Mouse (Mus musculus): ENCODE results near the gene Diaph3. TPM values are rescaled to one million over a fixed set of nuclear protein-coding genes. Genes with fewer than 3 reads are reported as not detected.

Diaph3 gene
- polyA plus RNA-seq, 2 experiments from 2014 or later = 7.2 to 10.2 TPM

DNA sequence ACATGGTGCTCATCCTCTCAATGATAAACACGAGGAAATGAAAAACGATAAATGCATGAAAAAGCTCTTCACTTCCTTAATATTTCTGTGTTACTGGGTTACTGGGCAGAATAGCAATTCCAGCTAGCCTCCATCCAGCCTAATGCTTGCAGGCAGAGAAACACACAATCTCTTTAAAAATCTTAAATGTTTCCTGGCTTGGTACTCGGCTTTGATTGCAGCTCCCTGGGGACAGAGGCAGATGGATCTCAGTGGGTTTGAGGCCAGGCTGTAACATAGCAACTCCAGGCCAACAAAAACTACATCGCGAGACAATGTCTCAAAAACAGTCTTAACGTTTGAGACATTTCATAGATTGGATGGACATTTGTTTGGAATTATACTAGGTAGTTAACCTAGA, 57.1 kb downstream of the Diaph3 start:
- ATAC-seq = no peak

DNA sequence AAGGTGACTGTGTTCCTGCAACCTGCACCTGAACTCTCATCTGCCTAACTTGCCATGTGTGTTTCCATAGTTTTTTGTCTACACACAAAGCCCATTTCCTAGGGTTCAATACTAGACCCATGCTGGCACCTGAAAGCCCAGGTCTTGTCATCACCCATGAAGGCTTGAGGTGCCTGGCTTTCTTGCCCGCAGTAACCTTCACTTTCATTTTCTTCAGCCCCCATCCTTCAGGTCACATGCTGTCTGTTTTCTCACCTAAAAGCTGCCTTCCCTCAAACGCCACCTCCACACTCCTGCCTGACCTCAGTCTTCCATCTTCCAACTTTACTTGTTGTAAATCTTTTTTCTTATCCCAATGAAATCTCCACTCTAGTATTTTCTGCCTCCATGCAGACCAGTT, 61.3 kb downstream of the Diaph3 start:
- peak; percentile 98 for ATAC-seq

DNA sequence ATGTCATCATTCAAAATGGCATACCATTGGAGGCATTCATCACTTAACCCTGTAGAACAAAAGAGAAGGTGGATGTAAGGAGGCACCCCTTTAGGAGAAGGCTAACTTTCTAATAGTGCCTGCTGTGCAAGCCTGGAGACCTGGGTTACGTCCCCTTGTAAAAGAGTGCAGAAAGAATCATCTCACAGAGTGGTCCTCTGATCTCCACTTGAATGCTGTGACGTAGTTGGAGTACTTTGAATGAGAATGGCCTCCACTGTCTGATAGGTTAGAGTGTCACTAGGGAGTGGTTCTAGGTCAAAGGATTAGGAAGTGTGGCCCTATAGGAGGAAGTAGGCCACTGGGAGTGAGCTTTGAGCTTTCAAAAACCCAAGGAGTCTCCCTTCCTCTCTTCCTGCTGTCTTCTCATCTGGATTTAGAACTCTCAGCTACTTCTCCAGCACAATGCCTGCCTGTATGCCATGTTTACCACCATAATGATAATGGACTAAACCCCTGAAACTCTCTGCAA, 66.0 kb downstream of the Diaph3 start:
- ATAC-seq = no peak

DNA sequence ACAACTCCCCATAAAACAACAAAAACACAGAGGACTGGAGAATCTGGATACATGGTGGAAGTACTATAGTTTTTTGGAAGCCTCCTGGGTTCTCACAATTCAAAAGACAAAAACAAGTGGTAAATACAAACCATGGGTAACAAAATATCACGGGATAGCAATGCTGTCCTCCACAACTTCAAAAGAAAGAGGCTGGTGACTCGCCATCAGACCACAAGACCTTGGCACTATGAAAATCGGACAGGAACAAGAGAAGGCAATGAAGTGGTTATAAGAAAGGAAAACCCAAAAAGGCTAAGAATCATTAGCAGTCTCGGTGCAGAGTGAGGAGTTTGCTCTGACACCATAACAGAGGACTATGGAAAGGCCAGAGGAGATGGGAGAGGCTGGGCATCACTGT, 76.8 kb downstream of the Diaph3 start:
- ATAC-seq = no peak

DNA sequence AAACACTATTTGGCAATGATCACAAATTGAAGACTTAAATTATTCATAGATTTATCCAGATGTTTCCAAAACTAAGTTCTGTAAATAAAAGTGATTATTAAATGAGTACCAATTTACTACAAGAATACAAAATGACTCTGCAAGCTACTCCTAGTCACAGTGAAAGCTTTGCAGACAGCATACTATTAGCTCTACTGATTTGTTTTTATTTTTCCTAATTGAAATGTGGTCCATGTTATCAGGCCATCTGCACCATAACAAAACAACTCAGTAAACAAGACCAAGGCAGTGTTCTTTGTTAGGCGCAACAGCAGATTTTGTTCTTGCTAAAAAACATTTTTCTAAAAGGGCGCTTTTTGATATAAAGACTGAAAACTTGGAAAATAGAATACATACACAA, 84.9 kb downstream of the Diaph3 start:
- no peak for ATAC-seq

DNA sequence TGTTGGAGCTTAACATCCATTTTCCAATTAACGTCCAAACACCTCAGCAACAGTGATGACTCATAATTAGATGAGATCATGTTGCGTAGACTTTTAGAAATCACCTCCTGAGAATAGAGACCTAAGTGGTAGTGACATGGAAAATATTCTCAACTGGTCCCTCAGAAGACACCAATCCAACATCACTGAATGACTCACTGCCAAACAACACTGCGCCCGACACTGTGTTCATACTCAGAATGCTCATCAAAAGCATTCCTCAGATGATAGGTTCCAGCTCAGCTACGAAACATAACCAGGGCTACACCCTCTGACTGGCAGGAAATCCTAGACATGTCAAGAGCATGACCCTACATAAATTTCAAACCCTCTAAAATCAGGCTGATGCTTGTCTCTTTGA, 89.8 kb downstream of the Diaph3 start:
- ATAC-seq = peak; percentile 84

DNA sequence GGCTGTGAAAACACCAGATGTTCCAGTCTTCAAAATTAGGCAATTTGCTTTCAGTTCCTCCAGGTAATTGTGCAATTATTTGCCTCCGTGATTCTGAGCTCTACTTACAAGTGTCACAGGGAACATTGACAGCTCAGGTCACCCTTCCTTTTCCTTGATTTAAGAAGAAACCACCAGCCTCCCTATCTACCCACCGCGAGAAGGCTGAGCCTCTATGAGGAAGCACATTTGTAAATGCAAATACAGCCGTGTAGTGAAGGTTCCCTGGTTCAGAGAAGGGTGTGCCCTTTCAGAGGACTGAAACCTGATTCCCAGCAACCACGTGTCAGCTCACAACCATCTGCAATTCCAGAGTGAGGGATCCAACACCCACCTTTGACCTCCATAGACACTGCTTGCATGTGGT, 96.6 kb downstream of the Diaph3 start:
- no peak for ATAC-seq

DNA sequence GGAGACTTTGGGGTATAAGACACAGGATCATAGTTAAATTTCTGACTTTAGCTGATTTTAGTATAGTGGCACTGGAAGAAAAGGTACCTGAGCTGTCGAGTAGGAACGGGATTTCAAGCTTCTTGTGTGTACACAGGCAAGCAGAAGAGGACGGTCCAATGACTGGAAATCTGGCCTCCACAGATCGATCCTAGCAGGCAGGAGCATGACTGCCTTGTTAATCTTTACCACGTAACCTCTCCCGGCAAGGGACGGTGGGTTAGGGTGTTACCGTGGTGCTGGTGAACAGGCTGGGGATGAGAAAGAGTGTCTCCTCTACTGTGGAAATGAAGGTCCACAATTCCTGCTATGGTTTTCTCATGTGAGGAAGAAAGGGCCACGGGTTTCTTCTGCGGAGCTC, 120.8 kb downstream of the Diaph3 start:
- ATAC-seq = no peak

DNA sequence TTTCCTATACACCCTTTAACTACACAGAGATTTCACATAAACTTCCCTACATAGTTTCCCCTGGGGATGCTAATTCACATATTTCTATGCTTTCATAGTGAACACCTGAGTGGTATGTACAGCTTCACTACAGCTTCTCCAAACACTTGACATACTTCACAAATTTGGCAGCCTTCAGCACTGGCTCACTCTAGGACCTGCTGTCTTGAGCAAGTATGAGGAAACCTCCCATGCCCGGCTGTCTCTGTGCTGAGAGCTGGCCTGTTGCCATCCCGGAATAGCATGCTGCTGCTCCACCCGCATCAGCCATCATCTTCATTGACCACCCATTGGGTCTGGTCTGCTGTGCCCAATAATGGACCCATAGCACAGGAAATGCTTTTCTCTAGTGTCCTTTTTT, 121.3 kb downstream of the Diaph3 start:
- no peak for ATAC-seq

DNA sequence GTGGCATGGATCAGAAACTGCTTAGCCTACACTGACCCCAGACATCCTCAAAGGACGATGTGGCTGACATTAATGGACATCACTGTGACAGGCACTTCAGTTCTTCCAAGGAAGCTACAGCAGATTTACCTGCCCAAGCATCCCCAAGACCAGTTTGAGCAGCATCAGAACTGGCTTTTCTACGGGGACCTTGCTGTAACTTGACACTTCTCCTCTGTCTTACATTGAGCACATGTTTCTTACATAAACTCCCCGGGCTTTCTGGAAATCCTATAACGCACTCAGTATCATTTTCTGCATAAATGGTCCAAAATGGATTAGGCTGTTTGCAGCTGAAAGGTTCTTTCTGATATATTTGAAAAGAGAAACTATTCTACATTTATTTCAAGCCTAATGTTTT, 143.7 kb downstream of the Diaph3 start:
- no peak for ATAC-seq

DNA sequence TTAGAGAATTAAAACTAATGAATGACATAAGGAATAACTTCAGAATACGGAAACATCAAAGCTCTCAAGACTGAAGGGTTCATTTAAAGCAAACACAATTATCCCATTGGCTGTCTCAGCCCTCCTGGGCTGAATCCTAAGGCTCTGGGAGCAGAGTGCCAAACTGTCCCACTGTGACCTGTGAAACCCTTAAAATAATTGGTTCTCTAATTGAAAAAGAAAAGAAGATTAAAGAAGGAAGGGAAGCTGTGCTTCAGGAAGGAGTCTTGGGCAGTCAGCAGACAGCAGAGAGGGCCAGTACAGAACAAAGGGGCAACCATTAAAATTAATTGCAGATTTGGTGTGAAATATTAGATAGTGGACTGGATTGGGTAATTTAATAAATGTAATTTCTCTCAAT, 189.9 kb downstream of the Diaph3 start:
- no peak for ATAC-seq

DNA sequence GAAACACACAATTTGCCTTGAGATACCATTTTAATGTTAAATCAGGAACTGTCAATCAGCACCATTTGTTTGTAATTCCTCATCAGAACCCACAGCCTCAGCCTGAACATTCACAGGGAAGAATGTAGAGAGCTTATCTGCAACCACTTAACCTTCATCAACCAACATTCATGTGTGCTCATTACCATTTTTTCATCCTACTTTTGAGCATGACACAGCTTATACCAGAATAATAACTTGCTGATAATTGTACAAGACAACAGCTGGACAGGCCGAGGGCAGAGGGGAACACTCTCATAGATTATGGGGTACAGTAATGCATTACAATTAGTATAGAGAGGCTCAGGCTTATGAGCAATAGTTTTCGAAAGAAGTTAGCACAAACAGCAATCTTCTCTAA, 203.1 kb downstream of the Diaph3 start:
- ATAC-seq = no peak

DNA sequence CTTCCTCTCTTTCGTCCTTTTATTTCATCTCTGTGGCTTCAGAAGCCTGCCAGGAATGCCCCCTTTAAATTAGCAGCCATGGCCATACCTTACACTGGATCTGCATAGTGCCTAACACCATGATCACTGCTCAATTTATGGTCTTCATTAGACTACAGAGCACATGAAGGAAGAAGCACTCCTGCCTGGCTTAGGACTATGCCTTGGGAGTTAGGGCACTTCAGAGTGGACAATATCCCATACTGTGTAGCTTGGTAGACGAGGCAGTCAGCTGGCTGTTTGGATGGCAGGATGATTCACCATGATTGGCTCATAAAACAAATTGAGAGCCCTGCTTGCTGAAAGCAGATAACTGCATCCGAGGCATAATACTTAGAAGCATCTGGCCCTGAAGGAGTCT, 204.6 kb downstream of the Diaph3 start:
- ATAC-seq = no peak

DNA sequence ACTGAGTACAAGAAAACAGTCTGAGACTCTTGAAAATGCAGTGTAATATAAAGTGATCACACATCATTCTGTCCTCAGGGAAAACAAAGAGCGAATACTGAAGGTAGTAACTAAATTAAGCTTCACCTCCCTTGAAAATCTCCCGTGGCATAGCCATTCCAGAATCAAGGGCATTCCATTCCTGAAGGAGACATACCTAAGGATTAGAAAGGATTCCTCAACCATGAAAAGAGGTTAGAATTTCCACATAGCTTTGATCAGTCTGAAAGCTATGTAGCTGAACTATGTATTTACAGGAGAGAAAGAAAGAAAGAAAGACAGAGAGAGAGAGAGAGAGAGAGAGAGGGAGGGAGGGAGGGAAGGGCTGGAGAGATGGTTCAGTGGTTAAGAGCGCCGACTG, 210.3 kb downstream of the Diaph3 start:
- no peak for ATAC-seq

DNA sequence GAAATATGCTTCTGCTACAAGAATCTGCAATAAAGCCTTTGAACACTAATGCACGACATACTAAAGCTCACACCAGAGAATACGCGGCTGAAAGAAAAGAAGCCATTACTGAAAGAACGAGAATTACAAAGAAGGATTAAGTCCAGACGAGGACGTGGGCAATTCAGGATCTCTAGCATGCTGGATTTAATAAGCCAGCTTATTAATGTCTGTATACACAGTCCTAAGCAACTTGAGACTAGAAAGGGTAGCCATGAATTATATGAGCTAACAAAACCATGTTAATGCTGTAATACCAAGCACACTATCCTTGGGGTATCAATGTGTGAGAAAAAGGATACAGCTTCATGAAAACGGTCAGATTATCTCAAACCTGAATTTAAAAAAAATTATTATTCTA, 214.2 kb downstream of the Diaph3 start:
- ATAC-seq = no peak

DNA sequence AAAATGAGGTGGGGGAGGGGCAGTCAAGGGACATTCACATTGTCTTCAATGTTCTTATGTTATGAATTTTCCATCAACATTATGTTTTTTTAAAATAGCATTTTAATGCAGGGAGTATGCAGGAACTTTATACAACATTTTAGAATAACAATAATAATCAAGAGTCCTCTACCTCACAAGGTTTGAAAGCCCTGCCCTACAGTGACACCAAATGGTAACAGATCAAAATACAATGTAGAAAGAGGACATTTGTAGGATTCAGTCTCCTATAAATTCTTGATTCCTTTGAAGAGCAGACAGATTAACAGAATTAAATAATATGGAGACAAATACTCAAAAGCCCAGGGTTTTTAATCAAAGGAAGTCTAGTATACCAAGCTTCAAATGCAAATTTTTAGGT, 242.1 kb downstream of the Diaph3 start:
- peak; percentile 40 for ATAC-seq

DNA sequence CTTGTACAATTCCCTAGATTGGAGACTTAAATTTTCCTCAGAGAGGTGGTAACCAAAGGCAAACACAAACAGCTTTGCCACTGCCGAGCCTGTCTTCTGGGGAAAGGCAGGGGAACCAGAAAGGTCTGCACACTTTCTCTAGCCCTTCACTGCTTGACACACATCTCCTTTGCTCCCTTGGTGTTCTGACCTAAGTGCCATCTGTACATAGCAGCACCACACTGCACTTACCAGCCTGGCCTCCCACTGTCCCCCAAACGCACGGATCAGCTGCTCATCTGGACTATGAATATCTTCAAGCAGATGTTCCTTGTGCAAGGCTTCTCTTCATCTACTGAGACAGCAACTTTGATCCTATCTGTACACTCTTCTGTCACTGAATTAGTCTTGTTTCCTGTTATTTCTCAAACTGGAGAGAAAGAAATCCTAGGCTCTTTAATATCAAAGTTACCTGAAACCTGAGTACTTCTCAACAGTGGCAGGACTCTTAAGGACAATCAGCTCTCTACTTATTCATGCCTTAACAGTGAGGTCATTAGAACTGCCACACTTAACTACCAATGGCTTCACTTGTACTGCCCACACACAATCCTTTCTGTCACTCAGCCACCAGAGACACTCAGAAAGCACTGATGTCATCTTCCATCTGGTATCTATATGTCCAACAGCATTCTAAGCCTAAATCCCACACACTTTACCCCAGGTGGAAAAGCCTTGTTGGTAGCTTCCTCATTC, 251.8 kb downstream of the Diaph3 start:
- no peak for ATAC-seq

DNA sequence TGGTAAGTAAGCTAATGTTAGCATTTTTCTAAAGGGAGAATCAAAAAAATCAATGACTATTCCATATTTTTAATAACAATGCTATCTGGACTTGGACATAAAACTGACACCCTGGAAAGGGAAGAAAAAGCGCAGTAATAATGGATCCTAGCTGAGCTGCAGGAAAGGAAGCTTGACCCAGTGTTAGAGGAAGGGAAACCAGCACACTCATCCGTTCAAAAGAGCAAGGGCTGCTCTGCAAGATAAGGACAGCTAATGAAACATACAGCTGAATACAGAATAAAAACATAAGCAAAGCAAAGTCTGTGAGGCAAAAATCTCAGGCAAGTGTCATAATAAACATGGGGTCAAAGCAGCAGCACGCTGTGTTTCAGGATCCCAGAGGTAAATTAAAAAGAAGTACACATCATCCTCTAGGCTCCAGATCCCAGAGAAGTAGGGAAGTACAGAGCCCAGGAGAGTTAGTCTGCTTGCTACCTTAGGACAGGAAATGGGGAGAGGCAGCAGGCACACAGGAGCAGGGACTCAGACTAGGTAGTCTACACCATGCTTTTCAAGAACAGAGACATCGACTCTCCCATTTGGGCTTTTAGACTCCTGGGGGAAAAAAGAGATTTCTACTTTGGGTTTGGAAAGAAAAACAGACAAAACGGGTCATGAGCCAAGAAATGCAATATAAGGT, 255.5 kb downstream of the Diaph3 start:
- ATAC-seq = no peak

DNA sequence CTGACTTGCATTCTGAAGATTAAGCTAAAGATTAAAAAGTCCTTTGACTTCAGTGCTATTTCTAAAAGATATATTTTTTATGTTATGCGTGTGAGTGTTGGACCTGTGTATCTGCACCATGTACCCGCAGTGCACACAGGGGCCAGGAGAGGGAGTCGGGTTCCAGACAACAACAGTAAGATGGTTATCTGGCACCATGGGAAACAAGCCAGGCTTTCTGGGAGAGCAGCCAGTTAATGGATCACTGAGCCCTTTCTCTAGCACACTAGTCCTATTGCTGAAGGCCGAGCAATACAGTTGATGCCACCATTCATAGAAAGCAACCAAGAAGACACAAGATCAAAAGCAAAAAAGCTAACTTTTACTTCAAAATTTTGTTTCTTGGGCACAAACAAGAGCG, 271.5 kb downstream of the Diaph3 start:
- peak; percentile 40 for ATAC-seq

DNA sequence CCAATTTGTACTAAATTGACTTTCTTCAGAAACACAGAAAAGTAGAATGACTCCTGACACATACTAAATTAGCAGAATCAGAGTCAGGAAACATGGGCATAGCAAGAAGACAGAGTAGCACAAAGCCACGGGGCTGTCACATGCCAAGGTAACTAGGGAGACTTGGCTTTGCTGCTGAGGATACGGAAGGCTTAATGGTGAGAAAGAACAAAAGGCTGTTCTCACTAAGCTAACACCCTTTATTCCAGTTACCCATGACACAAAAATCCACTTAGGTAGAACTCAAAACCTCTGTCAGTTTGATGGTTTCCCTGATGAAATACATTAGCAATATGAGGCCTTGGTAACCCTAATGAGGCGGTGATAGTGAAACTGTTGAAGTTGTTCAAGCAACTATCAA, 273.9 kb downstream of the Diaph3 start:
- ATAC-seq = no peak

DNA sequence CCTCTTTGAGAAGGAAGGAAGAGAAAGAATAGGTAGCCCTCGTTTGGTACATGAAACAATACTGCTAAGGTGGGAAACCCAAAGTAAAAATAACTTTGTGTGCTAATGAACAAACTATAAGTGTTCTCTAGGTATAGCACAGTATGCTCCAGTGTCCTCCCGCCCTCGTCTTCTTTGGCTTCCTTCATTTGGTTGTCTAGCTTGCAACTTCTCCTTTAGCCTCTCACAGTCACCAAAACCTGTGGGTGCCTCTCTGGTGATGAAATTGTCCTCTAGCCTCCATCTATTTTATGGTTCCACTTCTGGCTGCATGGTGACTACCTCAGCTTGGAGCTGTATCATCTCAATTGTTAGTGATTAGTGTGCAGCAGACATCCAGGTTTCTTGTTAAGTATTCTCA, 277.0 kb downstream of the Diaph3 start:
- no peak for ATAC-seq

DNA sequence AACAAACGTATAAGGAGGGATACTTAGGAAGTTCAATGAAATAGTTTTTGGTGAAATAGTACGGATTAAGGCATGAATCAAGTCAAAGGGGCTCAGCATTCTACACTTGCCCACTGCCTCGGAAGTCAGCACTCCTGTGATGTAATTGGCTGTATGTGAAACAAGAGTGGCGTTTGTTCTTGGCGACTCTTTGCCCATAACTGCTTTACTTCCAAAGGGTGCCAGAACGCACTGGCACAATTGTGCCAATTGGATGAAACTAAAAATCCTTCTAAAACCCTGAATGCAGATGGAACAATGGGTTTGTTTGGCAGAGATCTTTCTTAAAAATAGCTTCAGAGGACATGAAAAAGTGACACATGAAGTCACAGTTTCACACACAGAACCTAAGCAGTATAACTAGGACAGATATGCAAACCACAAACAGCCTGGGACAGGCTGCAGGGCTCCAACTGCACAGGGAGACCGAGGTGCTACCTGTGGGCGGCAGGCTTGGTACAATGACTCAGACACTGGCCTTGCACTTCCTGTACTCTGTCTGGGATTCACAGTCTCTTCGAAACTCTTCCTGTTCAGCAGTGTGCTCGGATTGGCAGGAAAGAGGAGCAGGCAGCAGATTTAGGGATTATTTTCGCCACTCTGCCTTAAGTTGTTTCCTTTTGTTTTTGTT, 279.6 kb downstream of the Diaph3 start:
- ATAC-seq = peak; percentile 76

DNA sequence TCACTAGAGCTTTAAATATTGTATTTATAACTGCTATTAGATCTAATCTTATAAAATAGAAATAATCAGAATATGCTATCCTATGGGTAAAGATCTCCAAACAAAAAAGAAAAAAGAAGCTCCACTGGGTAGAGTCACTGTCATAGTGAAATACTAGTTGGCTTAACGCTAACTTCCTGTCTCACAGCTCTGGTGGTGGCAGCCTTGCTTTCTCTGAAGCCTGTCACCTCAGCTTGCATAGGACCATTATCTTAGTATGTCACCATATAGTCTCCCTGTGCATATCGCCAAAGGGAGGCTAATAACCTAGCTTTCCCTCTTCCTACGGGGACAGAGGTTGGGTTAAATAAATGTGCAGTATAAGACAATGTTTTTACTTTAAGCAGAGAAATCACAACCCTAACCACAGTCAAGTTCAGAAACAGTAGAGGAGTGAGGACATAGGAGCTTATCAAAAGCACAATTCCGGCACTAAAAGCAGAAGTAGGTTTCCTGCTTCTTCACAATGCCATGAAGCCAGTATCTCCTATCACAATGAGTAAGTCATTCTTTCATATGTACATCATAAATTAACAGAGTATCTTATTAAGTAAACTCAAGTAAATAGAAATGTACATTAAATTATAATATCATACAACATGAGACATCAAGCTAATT, 293.8 kb downstream of the Diaph3 start:
- no peak for ATAC-seq

All from activated CD4-positive, CD25-positive, alpha-beta regulatory T cell, adult 4 months (primary cell).